Mouse (Mus musculus): ENCODE measurements around the gene Kif24. TPM values are rescaled to one million over a fixed set of nuclear protein-coding genes. Genes with fewer than 3 reads are reported as not detected.

Kif24 gene
- polyA plus RNA-seq, 1 experiment from 2014 or later: 8.7 TPM

- no peak for DNase-seq (ENCODE audit: low spot score)
- Histone ChIP-seq H3K4me3 (ENCODE audit: low read depth, low read length) (no peak overlapping the region), H3K27ac (replicated peaks; ENCODE audit: low read depth, low read length) (no peak overlapping the region), H3K9ac (replicated peaks; ENCODE audit: low read length) (no peak overlapping the region), H3K4me1 (ENCODE audit: control insufficient read depth, insufficient read depth, low read length) (no peaks in the 10 kb centered on the region), H3K9me3 (replicated peaks; ENCODE audit: control insufficient read depth, low read length) (no peaks in the 10 kb centered on the region), H3K27me3 (ENCODE audit: control insufficient read depth, insufficient read depth, low read length) (no peaks in the 10 kb centered on the region), H3K36me3 (replicated peaks; ENCODE audit: control insufficient read depth, insufficient read depth, low read depth, low read length) (no peaks in the 10 kb centered on the region), H3K4me2 (ENCODE audit: low read depth, low read length) (no peak overlapping the region)
- ATAC-seq (replicated peaks; ENCODE audit: insufficient number of reproducible peaks, low FRiP score, low TSS enrichment, low read depth): no peak
These were observed 47.7 kb downstream of the Kif24 start for GRCm38 (mm10) chr4:41416966-41417365.

- no peak for ATAC-seq (replicated peaks; ENCODE audit: insufficient number of reproducible peaks, low FRiP score, low TSS enrichment, low read depth)
- Histone ChIP-seq H3K9ac (replicated peaks; ENCODE audit: low read length) (no peak overlapping the region), H3K4me2 (ENCODE audit: low read depth, low read length) (no peak overlapping the region), H3K9me3 (replicated peaks; ENCODE audit: control insufficient read depth, low read length) (no peaks in the 10 kb centered on the region), H3K4me3 (ENCODE audit: low read depth, low read length) (no peak overlapping the region), H3K27ac (replicated peaks; ENCODE audit: low read depth, low read length) (no peak overlapping the region), H3K27me3 (ENCODE audit: control insufficient read depth, insufficient read depth, low read length) (no peaks in the 10 kb centered on the region), H3K4me1 (ENCODE audit: control insufficient read depth, insufficient read depth, low read length) (no peaks in the 10 kb centered on the region), H3K36me3 (replicated peaks; ENCODE audit: control insufficient read depth, insufficient read depth, low read depth, low read length) (no peaks in the 10 kb centered on the region)
- 100% methylated on average over 1 of the region's 1 CpGs for WGBS
- no peak for DNase-seq (ENCODE audit: low spot score)
These were observed 55.3 kb downstream of the Kif24 start for GRCm38 (mm10) chr4:41409341-41409740.

GRCm38 (mm10) chr4:41407353-41407752 lies 57.3 kb downstream of the Kif24 start:
- DNase-seq (ENCODE audit: low spot score) (no peak), ATAC-seq (replicated peaks; ENCODE audit: insufficient number of reproducible peaks, low FRiP score, low TSS enrichment, low read depth) (no peak)
- no peaks in the 10 kb centered on the region for H3K27me3 ChIP-seq (ENCODE audit: control insufficient read depth, insufficient read depth, low read length)
- 91% methylated on average over 2 of the region's 2 CpGs for WGBS
- H3K4me2 ChIP-seq (ENCODE audit: low read depth, low read length): no peak overlapping the region
- no peaks in the 10 kb centered on the region for H3K9me3 ChIP-seq (replicated peaks; ENCODE audit: control insufficient read depth, low read length)
- no peaks in the 10 kb centered on the region; the same call in 1 of the 2 replicates for H3K36me3 ChIP-seq (replicated peaks; ENCODE audit: control insufficient read depth, insufficient read depth, low read depth, low read length)
- H3K9ac ChIP-seq (replicated peaks; ENCODE audit: low read length): no peak overlapping the region
- H3K4me1 ChIP-seq (ENCODE audit: control insufficient read depth, insufficient read depth, low read length): no peaks in the 10 kb centered on the region
- H3K4me3 ChIP-seq (ENCODE audit: low read depth, low read length): no peak overlapping the region
- no peak overlapping the region for H3K27ac ChIP-seq (replicated peaks; ENCODE audit: low read depth, low read length)

GRCm38 (mm10) chr4:41406597-41406996 lies 58.1 kb downstream of the Kif24 start:
- Histone ChIP-seq H3K9me3 (replicated peaks; ENCODE audit: control insufficient read depth, low read length) (no peaks in the 10 kb centered on the region), H3K36me3 (replicated peaks; ENCODE audit: control insufficient read depth, insufficient read depth, low read depth, low read length) (no peaks in the 10 kb centered on the region; the same call in 1 of the 2 replicates), H3K4me3 (ENCODE audit: low read depth, low read length) (no peak overlapping the region), H3K4me2 (ENCODE audit: low read depth, low read length) (no peak overlapping the region), H3K4me1 (ENCODE audit: control insufficient read depth, insufficient read depth, low read length) (no peaks in the 10 kb centered on the region), H3K27me3 (ENCODE audit: control insufficient read depth, insufficient read depth, low read length) (no peaks in the 10 kb centered on the region), H3K9ac (replicated peaks; ENCODE audit: low read length) (no peak overlapping the region), H3K27ac (replicated peaks; ENCODE audit: low read depth, low read length) (no peak overlapping the region)
- no peak for DNase-seq (ENCODE audit: low spot score)
- 90% methylated on average over 9 of the region's 9 CpGs for WGBS
- ATAC-seq (replicated peaks; ENCODE audit: insufficient number of reproducible peaks, low FRiP score, low TSS enrichment, low read depth): no peak

GRCm38 (mm10) chr4:41401573-41401972 lies 63.1 kb downstream of the Kif24 start:
- ATAC-seq (replicated peaks; ENCODE audit: insufficient number of reproducible peaks, low FRiP score, low TSS enrichment, low read depth): no peak
- no peaks in the 10 kb centered on the region for H3K27me3 ChIP-seq (ENCODE audit: control insufficient read depth, insufficient read depth, low read length)
- DNase-seq (ENCODE audit: low spot score): no peak
- no peaks in the 10 kb centered on the region; the same call in 1 of the 2 replicates for H3K36me3 ChIP-seq (replicated peaks; ENCODE audit: control insufficient read depth, insufficient read depth, low read depth, low read length)
- no peaks in the 10 kb centered on the region for H3K9me3 ChIP-seq (replicated peaks; ENCODE audit: control insufficient read depth, low read length)
- no peaks in the 10 kb centered on the region for H3K4me1 ChIP-seq (ENCODE audit: control insufficient read depth, insufficient read depth, low read length)
- H3K27ac ChIP-seq (replicated peaks; ENCODE audit: low read depth, low read length): no peak overlapping the region
- WGBS: 88% methylated on average over 5 of the region's 5 CpGs
- no peak overlapping the region for H3K4me3 ChIP-seq (ENCODE audit: low read depth, low read length)
- H3K4me2 ChIP-seq (ENCODE audit: low read depth, low read length): no peak overlapping the region
- no peak overlapping the region for H3K9ac ChIP-seq (replicated peaks; ENCODE audit: low read length)

- Histone ChIP-seq H3K4me1 (ENCODE audit: control insufficient read depth, insufficient read depth, low read length) (no peaks in the 10 kb centered on the region), H3K9ac (replicated peaks; ENCODE audit: low read length) (no peak overlapping the region), H3K36me3 (replicated peaks; ENCODE audit: control insufficient read depth, insufficient read depth, low read depth, low read length) (no peaks in the 10 kb centered on the region; the same call in 1 of the 2 replicates), H3K27me3 (ENCODE audit: control insufficient read depth, insufficient read depth, low read length) (no peaks in the 10 kb centered on the region), H3K4me3 (ENCODE audit: low read depth, low read length) (no peak overlapping the region), H3K27ac (replicated peaks; ENCODE audit: low read depth, low read length) (no peak overlapping the region), H3K4me2 (ENCODE audit: low read depth, low read length) (no peak overlapping the region), H3K9me3 (replicated peaks; ENCODE audit: control insufficient read depth, low read length) (no peaks in the 10 kb centered on the region)
- no peak for DNase-seq (ENCODE audit: low spot score)
- no peak for ATAC-seq (replicated peaks; ENCODE audit: insufficient number of reproducible peaks, low FRiP score, low TSS enrichment, low read depth)
These were observed 63.5 kb downstream of the Kif24 start for GRCm38 (mm10) chr4:41401167-41401566.

GRCm38 (mm10) chr4:41399904-41400303 lies 64.8 kb downstream of the Kif24 start:
- Histone ChIP-seq H3K36me3 (replicated peaks; ENCODE audit: control insufficient read depth, insufficient read depth, low read depth, low read length) (no peaks in the 10 kb centered on the region; the same call in 1 of the 2 replicates), H3K27ac (replicated peaks; ENCODE audit: low read depth, low read length) (no peak overlapping the region), H3K9ac (replicated peaks; ENCODE audit: low read length) (no peak overlapping the region), H3K27me3 (ENCODE audit: control insufficient read depth, insufficient read depth, low read length) (no peaks in the 10 kb centered on the region), H3K4me3 (ENCODE audit: low read depth, low read length) (no peak overlapping the region), H3K4me2 (ENCODE audit: low read depth, low read length) (no peak overlapping the region), H3K9me3 (replicated peaks; ENCODE audit: control insufficient read depth, low read length) (no peaks in the 10 kb centered on the region), H3K4me1 (ENCODE audit: control insufficient read depth, insufficient read depth, low read length) (no peaks in the 10 kb centered on the region)
- 82% methylated on average over 5 of the region's 5 CpGs for WGBS
- ATAC-seq (replicated peaks; ENCODE audit: insufficient number of reproducible peaks, low FRiP score, low TSS enrichment, low read depth): no peak
- no peak for DNase-seq (ENCODE audit: low spot score)

GRCm38 (mm10) chr4:41398353-41398752 lies 66.3 kb downstream of the Kif24 start:
- WGBS: 88% methylated on average over 6 of the region's 6 CpGs
- ATAC-seq (replicated peaks; ENCODE audit: insufficient number of reproducible peaks, low FRiP score, low TSS enrichment, low read depth) (no peak), DNase-seq (ENCODE audit: low spot score) (no peak)
- no peak overlapping the region for H3K4me3 ChIP-seq (ENCODE audit: low read depth, low read length)
- H3K9me3 ChIP-seq (replicated peaks; ENCODE audit: control insufficient read depth, low read length): no peaks in the 10 kb centered on the region
- no peaks in the 10 kb centered on the region for H3K27me3 ChIP-seq (ENCODE audit: control insufficient read depth, insufficient read depth, low read length)
- H3K4me1 ChIP-seq (ENCODE audit: control insufficient read depth, insufficient read depth, low read length): no peaks in the 10 kb centered on the region
- no peaks in the 10 kb centered on the region for H3K36me3 ChIP-seq (replicated peaks; ENCODE audit: control insufficient read depth, insufficient read depth, low read depth, low read length)
- H3K9ac ChIP-seq (replicated peaks; ENCODE audit: low read length): no peak overlapping the region
- H3K4me2 ChIP-seq (ENCODE audit: low read depth, low read length): no peak overlapping the region
- no peak overlapping the region for H3K27ac ChIP-seq (replicated peaks; ENCODE audit: low read depth, low read length)

Data from embryonic facial prominence, embryonic 11.5 days (tissue).